Mouse (Mus musculus) left cerebral cortex, postnatal 25 days (tissue): ENCODE results near the gene Mobp. TPM values are rescaled to one million over a fixed set of nuclear protein-coding genes. Genes with fewer than 3 reads are reported as not detected.

Experiments used
- DNase-seq, 2 experiments: peaks; one replicate each; pipeline ENCODE4 v3.0.0; 2022; ENCODE audit warnings: low spot score in 2 of 2, mixed read lengths in 1 of 2
- intact Hi-C: fragments of 180-260 bp; cut with DNase I; formaldehyde crosslinking; loops from one replicate; pipeline ENCODE4 v1.15.1; 2025
- total RNA-seq, 2 experiments: library from RNA; stranded (reverse); gene quantifications; 2 replicates each; pipeline ENCODE4 v1.2.3; 2021

Gene Mobp
- total RNA-seq, 2 experiments from 2014 or later = 294 to 388 TPM

GRCm38 (mm10) chr9:120133755-120134475 lies 15.6 kb upstream of the Mobp start:
- intact Hi-C loops = no loop called here
- no peak for DNase-seq

DNA sequence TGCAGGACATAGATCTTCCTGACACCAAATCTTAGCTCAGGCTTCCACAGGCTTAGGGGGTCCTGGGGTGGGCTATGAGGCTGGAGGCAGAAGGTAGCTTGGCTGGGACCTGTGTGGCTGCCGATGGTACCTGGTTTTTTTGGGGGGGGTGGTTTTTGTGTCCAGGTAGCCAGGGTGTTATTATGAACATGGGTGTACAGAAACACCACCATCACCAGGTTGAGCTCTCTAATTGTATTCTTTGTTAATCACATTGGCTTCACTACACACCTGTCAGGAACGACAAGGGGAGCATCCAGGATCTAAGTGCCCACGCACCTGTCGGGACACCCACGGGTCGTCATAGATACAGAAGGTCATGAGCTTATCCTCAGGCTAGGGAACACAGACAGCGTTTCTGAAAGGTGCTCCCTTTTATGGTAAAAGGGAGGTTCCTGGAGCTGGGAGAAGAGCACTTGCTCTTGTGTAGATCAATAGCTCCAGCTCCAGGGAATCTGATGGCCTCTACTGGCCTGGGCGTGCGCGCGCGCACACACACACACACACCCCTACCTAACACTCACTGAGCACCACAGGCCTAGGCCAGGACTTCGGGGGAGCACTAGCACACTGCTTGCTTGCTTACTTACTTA lies 14.9 kb upstream of the Mobp start:
- no peak for DNase-seq
- intact Hi-C loops = no loop called here

GRCm38 (mm10) chr9:120135454-120135853 lies 14.1 kb upstream of the Mobp start:
- intact Hi-C loops = no loop called here

DNA sequence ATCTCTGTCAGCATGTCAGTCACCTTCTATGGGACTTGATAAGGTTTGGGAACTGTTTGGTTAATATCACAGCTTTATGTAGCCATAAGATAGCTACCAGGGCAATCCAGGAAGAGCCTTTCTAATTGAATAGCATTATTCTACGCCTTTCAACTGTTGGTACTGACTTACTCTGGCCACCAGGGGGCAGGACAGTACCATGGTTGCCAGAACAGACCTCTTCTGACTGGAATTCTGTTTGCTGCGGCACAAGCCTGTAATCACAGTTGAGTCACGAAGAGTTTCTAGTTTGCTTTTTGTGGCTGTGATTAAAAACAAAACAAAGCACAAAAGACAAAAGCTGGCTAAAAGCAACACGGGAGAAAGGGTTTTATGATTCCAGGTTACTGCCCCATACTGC lies 8.9 kb upstream of the Mobp start:
- peak; percentile 78 to 87 for DNase-seq
- intact Hi-C loops = loop anchor here (1.0 to 2.0 kb wide), 3 partner anchors 31 to 356 kb away; no protein-coding TSS in a partner anchor

More at GRCm38 (mm10) chr9:120135454-120135853, 14.1 kb upstream of the Mobp start:
- DNase-seq = no peak

- intact Hi-C loops = no loop called here
- DNase-seq = peak in 1 of 2 experiments; percentile 16
Observed at GRCm38 (mm10) chr9:120144474-120144873, 5.0 kb upstream of the Mobp start.

GRCm38 (mm10) chr9:120151152-120151551 lies 1.6 kb downstream of the Mobp start:
- DNase-seq = no peak
- intact Hi-C loops = loop anchor here (10.0 kb wide), 1 partner anchor 414 kb away; no protein-coding TSS in a partner anchor

GRCm38 (mm10) chr9:120151906-120152399 lies 2.4 kb downstream of the Mobp start:
- DNase-seq = no peak
- intact Hi-C loops = loop anchor here (10.0 kb wide), 1 partner anchor 413 kb away; no protein-coding TSS in a partner anchor

GRCm38 (mm10) chr9:120158047-120158446 lies 8.5 kb downstream of the Mobp start:
- no peak for DNase-seq
- intact Hi-C loops = loop anchor here (10.0 kb wide), 1 partner anchor 407 kb away; no protein-coding TSS in a partner anchor

DNA sequence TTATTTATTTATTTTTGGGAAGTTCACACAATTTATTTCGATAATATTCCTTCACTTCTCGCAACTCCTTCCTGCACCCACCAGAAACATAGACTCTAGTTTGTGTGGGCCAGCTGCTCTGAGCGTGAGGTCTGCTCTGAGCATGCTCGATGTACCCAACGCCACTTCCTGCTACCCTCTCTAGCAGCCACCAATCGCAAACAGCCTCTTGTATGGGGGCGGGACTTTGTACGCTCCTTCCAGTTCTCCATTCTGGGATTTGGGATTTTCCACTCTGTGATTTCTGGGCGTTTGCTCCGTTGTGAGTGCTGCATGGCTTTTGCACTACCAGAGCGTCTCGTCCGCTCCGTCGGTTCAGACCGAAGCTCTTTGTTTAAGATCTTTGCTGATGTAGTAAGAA lies 14.4 kb downstream of the Mobp start:
- no peak for DNase-seq
- intact Hi-C loops = no loop called here

- no peak for DNase-seq
- intact Hi-C loops = no loop called here
Observed at GRCm38 (mm10) chr9:120167826-120168225, 18.3 kb downstream of the Mobp start.

- intact Hi-C loops = loop anchor here (1.0 kb wide), 1 partner anchor 31 kb away; no protein-coding TSS in a partner anchor
- DNase-seq = peak; percentile 56 to 63
Observed at GRCm38 (mm10) chr9:120171295-120171694, 21.8 kb downstream of the Mobp start.

GRCm38 (mm10) chr9:120174436-120175137 lies 25.1 kb downstream of the Mobp start:
- peak in 1 of 2 experiments; percentile 84 for DNase-seq
- intact Hi-C loops = no loop called here

DNA sequence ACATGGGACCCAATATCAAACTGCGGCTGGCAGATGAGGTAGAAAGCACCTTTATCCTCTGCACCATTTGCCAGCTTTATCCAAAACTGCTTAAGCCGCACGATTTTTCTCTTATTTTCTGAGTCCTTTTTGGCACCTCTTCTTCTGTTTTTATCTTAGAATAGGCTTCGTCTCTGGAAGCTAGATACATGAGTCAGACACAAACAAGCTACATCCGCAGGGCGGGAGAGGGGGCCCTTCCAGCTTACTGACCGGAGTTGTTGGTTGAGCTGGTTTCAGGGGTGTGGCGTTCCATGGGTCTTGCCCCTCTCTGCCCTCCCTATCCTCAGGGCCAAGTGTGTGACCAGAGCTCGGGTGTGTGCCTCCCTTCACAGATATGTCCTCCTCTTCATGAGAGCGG lies 29.3 kb downstream of the Mobp start:
- intact Hi-C loops = no loop called here
- DNase-seq = peak in 1 of 2 experiments; percentile 59

DNA sequence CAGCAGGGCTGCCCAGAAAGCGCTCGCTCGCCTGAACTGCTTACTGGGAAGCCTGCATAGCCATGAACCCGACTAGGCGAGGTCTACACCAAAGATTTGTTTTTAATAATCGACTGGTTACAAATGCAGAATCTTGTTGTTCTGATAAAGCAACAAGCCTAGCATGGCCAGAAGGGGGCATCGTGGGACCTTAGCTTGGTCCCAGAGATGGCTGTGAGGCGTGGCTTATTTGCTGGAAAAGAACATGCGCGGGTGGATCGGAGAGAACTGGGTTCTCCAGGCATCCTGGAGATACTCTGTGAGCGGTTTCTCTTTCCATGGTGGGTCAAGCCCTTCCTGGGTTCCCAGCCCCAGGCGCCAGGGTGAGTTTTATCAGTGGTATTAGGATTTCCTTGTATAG lies 35.0 kb downstream of the Mobp start:
- intact Hi-C loops = no loop called here
- DNase-seq = peak; percentile 71 to 85

- intact Hi-C loops = no loop called here
- no peak for DNase-seq
Observed at GRCm38 (mm10) chr9:120186856-120187255, 37.3 kb downstream of the Mobp start.

- intact Hi-C loops = loop anchor here (2.0 to 5.0 kb wide), 5 partner anchors 91 to 301 kb away; partner anchors contain the start of genes Eif1b and Myrip
- DNase-seq = no peak
Observed at GRCm38 (mm10) chr9:120190891-120191290, 41.4 kb downstream of the Mobp start.

GRCm38 (mm10) chr9:120191362-120192098 lies 42.0 kb downstream of the Mobp start:
- intact Hi-C loops = loop anchor here (2.0 to 5.0 kb wide), 5 partner anchors 91 to 301 kb away; partner anchors contain the start of genes Eif1b and Myrip
- peak; percentile 90 to 94 for DNase-seq

GRCm38 (mm10) chr9:120192742-120193141 lies 43.2 kb downstream of the Mobp start:
- intact Hi-C loops = loop anchor here (5.0 kb wide), 4 partner anchors 90 to 300 kb away; partner anchors contain the start of genes Eif1b and Myrip
- DNase-seq = peak; percentile 51 to 91

- peak in 1 of 2 experiments; percentile 53 for DNase-seq
- intact Hi-C loops = no loop called here
Observed at GRCm38 (mm10) chr9:120200873-120201272, 51.4 kb downstream of the Mobp start.
